Mouse (Mus musculus): ENCODE measurements around the gene Synpr. TPM values are rescaled to one million over a fixed set of nuclear protein-coding genes. Genes with fewer than 3 reads are reported as not detected.
A peak's percentile ranks its signal among the peaks of the same experiment; 100 is the strongest.
"Not testable (repeated sequence)": the region's sequence is repeated elsewhere in the genome, so short reads cannot be mapped to it uniquely, and the experiment has no call there.

Synpr gene
- polyA plus RNA-seq (2015; fragmentation: Nextera tagmentation; extraction: Ambion mirVana) = 0.13 and 0.14 TPM in 2 replicates

- peak within 1 kb of the TSS; percentile 35 for H3K4me2 ChIP-seq
- H3K4me3 ChIP-seq (replicated peaks) = peak within 1 kb of the TSS; percentile 12; the same call in 1 of the 2 replicates
- peak; percentile 50; the same call in 1 of the 2 replicates for ATAC-seq (ENCODE audit: low read depth)
These were observed at the start of gene Synpr for GRCm38 (mm10) chr14:13284091-13284844. TSS of gene Synpr (plus strand) at chr14:13284780.

GRCm38 (mm10) chr14:13236929-13237328 lies 47.7 kb upstream of the Synpr start:
- Histone ChIP-seq H3K9ac (no peak overlapping the region), H3K36me3 (no peaks in the 10 kb centered on the region), H3K27me3 (no peaks in the 10 kb centered on the region), H3K4me1 (replicated peaks) (no peaks in the 10 kb centered on the region), H3K27ac (no peak overlapping the region), H3K4me3 (replicated peaks) (no peak overlapping the region), H3K9me3 (replicated peaks) (no peaks in the 10 kb centered on the region), H3K4me2 (no peak overlapping the region)
- 12% methylated on average over 1 of the region's 1 CpGs for WGBS (ENCODE audit: insufficient replicate concordance)
- ATAC-seq (ENCODE audit: low read depth) (no peak), DNase-seq (no peak)

More at GRCm38 (mm10) chr14:13284091-13284844, at the start of gene Synpr:
- DNase-seq = no peak
- Histone ChIP-seq H3K27me3 (no peaks in the 10 kb centered on the region), H3K4me1 (replicated peaks) (no peaks in the 10 kb centered on the region), H3K9ac (no peak within 1 kb of the TSS), H3K27ac (no peak within 1 kb of the TSS), H3K9me3 (replicated peaks) (no peaks in the 10 kb centered on the region), H3K36me3 (no peaks in the 10 kb centered on the region)
- 9% methylated on average over 25 of the region's 27 CpGs for WGBS (ENCODE audit: insufficient replicate concordance)

- Histone ChIP-seq H3K4me3 (replicated peaks) (no peak overlapping the region), H3K4me2 (no peak overlapping the region), H3K9me3 (replicated peaks) (no peaks in the 10 kb centered on the region), H3K9ac (no peak overlapping the region), H3K4me1 (replicated peaks) (no peaks in the 10 kb centered on the region), H3K27ac (no peak overlapping the region), H3K36me3 (no peaks in the 10 kb centered on the region), H3K27me3 (no peaks in the 10 kb centered on the region)
- DNase-seq = no peak
- 53% methylated on average over 4 of the region's 4 CpGs for WGBS (ENCODE audit: insufficient replicate concordance)
- ATAC-seq (ENCODE audit: low read depth) = no peak
These were observed 37.1 kb upstream of the Synpr start for GRCm38 (mm10) chr14:13247431-13247830.

- DNase-seq = no peak
- H3K9me3 ChIP-seq (replicated peaks) = no peaks in the 10 kb centered on the region
- no peak overlapping the region for H3K9ac ChIP-seq
- ATAC-seq (ENCODE audit: low read depth) = no peak
- H3K4me1 ChIP-seq (replicated peaks) = no peaks in the 10 kb centered on the region
- H3K36me3 ChIP-seq = no peaks in the 10 kb centered on the region
- no peak overlapping the region for H3K4me2 ChIP-seq
- H3K27me3 ChIP-seq = no peaks in the 10 kb centered on the region
- H3K4me3 ChIP-seq (replicated peaks) = no peak overlapping the region
- no peak overlapping the region for H3K27ac ChIP-seq
These were observed 35.2 kb upstream of the Synpr start for GRCm38 (mm10) chr14:13249361-13249760.

GRCm38 (mm10) chr14:13252594-13252993 lies 32.0 kb upstream of the Synpr start:
- H3K4me2 ChIP-seq = no peak overlapping the region
- H3K9ac ChIP-seq = no peak overlapping the region
- no peaks in the 10 kb centered on the region for H3K27me3 ChIP-seq
- H3K4me3 ChIP-seq (replicated peaks) = no peak overlapping the region
- ATAC-seq (ENCODE audit: low read depth) (no peak), DNase-seq (no peak)
- no peaks in the 10 kb centered on the region for H3K9me3 ChIP-seq (replicated peaks)
- H3K4me1 ChIP-seq (replicated peaks) = no peaks in the 10 kb centered on the region
- no peaks in the 10 kb centered on the region for H3K36me3 ChIP-seq
- WGBS (ENCODE audit: insufficient replicate concordance) = 79% methylated on average over 1 of the region's 1 CpGs
- H3K27ac ChIP-seq = no peak overlapping the region

- not testable (repeated sequence) for H3K27me3 ChIP-seq; H3K4me2 ChIP-seq; H3K4me1 ChIP-seq (replicated peaks); H3K27ac ChIP-seq; H3K4me3 ChIP-seq (replicated peaks); ATAC-seq (ENCODE audit: low read depth); H3K9me3 ChIP-seq (replicated peaks); H3K9ac ChIP-seq; H3K36me3 ChIP-seq; DNase-seq
- 57% methylated on average over 2 of the region's 2 CpGs for WGBS (ENCODE audit: insufficient replicate concordance)
These were observed 29.8 kb upstream of the Synpr start for GRCm38 (mm10) chr14:13254741-13255140.

- no peak overlapping the region for H3K27ac ChIP-seq
- no peaks in the 10 kb centered on the region for H3K27me3 ChIP-seq
- no peak overlapping the region for H3K4me2 ChIP-seq
- no peaks in the 10 kb centered on the region for H3K9me3 ChIP-seq (replicated peaks)
- no peak overlapping the region for H3K4me3 ChIP-seq (replicated peaks)
- no peak for DNase-seq
- no peak for ATAC-seq (ENCODE audit: low read depth)
- no peaks in the 10 kb centered on the region for H3K4me1 ChIP-seq (replicated peaks)
- 22% methylated on average over 1 of the region's 1 CpGs for WGBS (ENCODE audit: insufficient replicate concordance)
- no peaks in the 10 kb centered on the region for H3K36me3 ChIP-seq
- H3K9ac ChIP-seq = no peak overlapping the region
These were observed 22.2 kb upstream of the Synpr start for GRCm38 (mm10) chr14:13262406-13262805.

GRCm38 (mm10) chr14:13266331-13266730 lies 18.2 kb upstream of the Synpr start:
- no peak overlapping the region for H3K9ac ChIP-seq
- 59% methylated on average over 2 of the region's 2 CpGs for WGBS (ENCODE audit: insufficient replicate concordance)
- H3K4me3 ChIP-seq (replicated peaks) = no peak overlapping the region
- no peak overlapping the region for H3K27ac ChIP-seq
- DNase-seq (no peak), ATAC-seq (ENCODE audit: low read depth) (no peak)
- no peaks in the 10 kb centered on the region for H3K4me1 ChIP-seq (replicated peaks)
- H3K9me3 ChIP-seq (replicated peaks) = no peaks in the 10 kb centered on the region
- H3K4me2 ChIP-seq = no peak overlapping the region
- H3K27me3 ChIP-seq = no peaks in the 10 kb centered on the region
- no peaks in the 10 kb centered on the region for H3K36me3 ChIP-seq

GRCm38 (mm10) chr14:13267181-13267580 lies 17.4 kb upstream of the Synpr start:
- no peak overlapping the region for H3K27ac ChIP-seq
- no peak overlapping the region for H3K9ac ChIP-seq
- ATAC-seq (ENCODE audit: low read depth) (no peak), DNase-seq (no peak)
- H3K36me3 ChIP-seq = no peaks in the 10 kb centered on the region
- H3K4me2 ChIP-seq = no peak overlapping the region
- H3K4me3 ChIP-seq (replicated peaks) = no peak overlapping the region
- 69% methylated on average over 4 of the region's 4 CpGs for WGBS (ENCODE audit: insufficient replicate concordance)
- no peaks in the 10 kb centered on the region for H3K27me3 ChIP-seq
- no peaks in the 10 kb centered on the region for H3K9me3 ChIP-seq (replicated peaks)
- no peaks in the 10 kb centered on the region for H3K4me1 ChIP-seq (replicated peaks)

GRCm38 (mm10) chr14:13283211-13283610 lies 1.4 kb upstream of the Synpr start:
- Histone ChIP-seq H3K4me1 (replicated peaks) (no peaks in the 10 kb centered on the region), H3K27ac (no peak overlapping the region), H3K9me3 (replicated peaks) (no peaks in the 10 kb centered on the region), H3K4me3 (replicated peaks) (no peak overlapping the region), H3K36me3 (no peaks in the 10 kb centered on the region), H3K9ac (no peak overlapping the region), H3K27me3 (no peaks in the 10 kb centered on the region), H3K4me2 (no peak overlapping the region)
- no peak for DNase-seq
- WGBS (ENCODE audit: insufficient replicate concordance) = 58% methylated on average over 4 of the region's 4 CpGs
- no peak for ATAC-seq (ENCODE audit: low read depth)

- no peaks in the 10 kb centered on the region for H3K9me3 ChIP-seq (replicated peaks)
- H3K27me3 ChIP-seq = no peaks in the 10 kb centered on the region
- H3K4me2 ChIP-seq = peak overlapping the region; percentile 35
- no peak overlapping the region for H3K9ac ChIP-seq
- H3K4me3 ChIP-seq (replicated peaks) = peak overlapping the region; percentile 12; the same call in 1 of the 2 replicates
- ATAC-seq (ENCODE audit: low read depth) (no peak), DNase-seq (no peak)
- WGBS (ENCODE audit: insufficient replicate concordance) = 17% methylated on average over 13 of the region's 13 CpGs
- no peaks in the 10 kb centered on the region for H3K4me1 ChIP-seq (replicated peaks)
- no peak overlapping the region for H3K27ac ChIP-seq
- no peaks in the 10 kb centered on the region for H3K36me3 ChIP-seq
These were observed 242 bp downstream of the Synpr start for GRCm38 (mm10) chr14:13284845-13285198.
